Mouse (Mus musculus) megakaryocyte, embryonic 14.5 days (primary cell): ENCODE data around the gene Rps6kc1. TPM values are rescaled to one million over a fixed set of nuclear protein-coding genes. Genes with fewer than 3 reads are reported as not detected.
A peak's percentile ranks its signal among the peaks of the same experiment; 100 is the strongest.

Source experiments
- H3K27me3 ChIP-seq: replicated peaks from 2 replicates; pipeline ENCODE3; 2012; ENCODE audit warnings: inconsistent platforms
- H3K36me3 ChIP-seq: replicated peaks from 2 replicates; pipeline ENCODE3; 2012; ENCODE audit warnings: low read length, inconsistent platforms, mixed read lengths
- H3K4me1 ChIP-seq: 2 replicates; pipeline ENCODE4 v1.6.1; 2012; ENCODE audit warnings: inconsistent platforms
- H3K4me3 ChIP-seq: replicated peaks from 2 replicates; pipeline ENCODE3; 2012; ENCODE audit warnings: moderate library complexity, mild to moderate bottlenecking, inconsistent platforms
- H3K9me3 ChIP-seq: 2 replicates; pipeline ENCODE4 v1.6.1; 2012; ENCODE audit warnings: inconsistent platforms
- FLI1 ChIP-seq: IDR thresholded peaks from 2 replicates; pipeline ENCODE4 v1.6.1; 2012; ENCODE audit warnings: low read length, inconsistent platforms, mixed read lengths
- GATA1 ChIP-seq: IDR thresholded peaks from 3 replicates; pipeline ENCODE4 v1.6.1; 2012; ENCODE audit warnings: mixed read lengths, low read length, inconsistent platforms, borderline replicate concordance
- polyA plus RNA-seq: library from polyadenylated mRNA; stranded (reverse); fragments of >175 nt; gene quantifications from 2 replicates; pipeline ENCODE4 v1.2.3, GENCODE M21; 2012; ENCODE audit warnings: low replicate concordance; ENCODE audit not compliant: insufficient read depth

The Rps6kc1 gene
- polyA plus RNA-seq, 1 experiment: 5.9 TPM

DNA sequence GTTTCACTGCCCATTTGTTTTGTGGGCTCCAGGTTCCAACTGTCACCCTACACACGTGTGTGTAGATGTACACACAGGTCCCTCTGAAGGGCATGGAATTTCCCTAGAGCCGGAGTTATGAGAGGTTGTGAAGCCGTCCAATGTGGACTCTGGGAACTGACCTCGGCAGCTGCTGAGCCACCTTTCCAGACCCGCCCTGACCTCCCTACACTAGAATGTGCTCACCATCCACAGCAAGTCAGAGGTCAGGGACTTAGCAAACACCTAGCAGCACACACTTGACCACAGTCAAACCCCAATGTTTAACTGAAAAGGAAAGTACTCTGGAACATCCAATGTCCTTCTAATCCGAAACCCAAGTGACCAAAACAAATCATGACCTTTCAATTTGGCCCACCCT, 30.9 kb downstream of the Rps6kc1 start:
- no peaks in the 10 kb centered on the region for H3K9me3 ChIP-seq
- no peak overlapping the region for H3K4me3 ChIP-seq
- TF ChIP-seq GATA1: no peak
- no peak for TF ChIP-seq FLI1
- H3K36me3 ChIP-seq: peaks cover 89% of the 10 kb centered on the region
- H3K27me3 ChIP-seq: no peaks in the 10 kb centered on the region
- peaks cover 67% of the 10 kb centered on the region for H3K4me1 ChIP-seq

DNA sequence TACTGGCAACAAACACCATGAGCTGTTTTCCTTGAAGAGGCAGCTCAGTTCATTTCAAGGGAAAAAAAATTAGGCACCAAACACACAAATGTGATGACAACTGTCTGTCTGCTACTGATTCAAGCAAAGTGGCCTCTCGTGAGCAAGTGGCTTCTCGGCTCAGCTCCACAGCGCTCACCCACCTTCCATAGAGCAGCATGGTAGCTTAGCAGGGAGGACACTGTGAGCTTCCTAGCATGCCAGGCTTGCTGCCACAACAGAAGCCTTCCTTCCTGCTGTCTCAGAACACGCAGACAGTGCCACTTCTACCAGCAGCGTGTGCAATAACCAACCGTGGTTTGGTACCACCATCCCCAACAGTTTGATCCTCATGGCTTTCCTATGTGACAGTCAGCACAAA, 35.8 kb downstream of the Rps6kc1 start:
- Histone ChIP-seq H3K27me3 (no peaks in the 10 kb centered on the region), H3K4me3 (peak overlapping the region; percentile 76), H3K9me3 (no peaks in the 10 kb centered on the region), H3K4me1 (peaks cover 96% of the 10 kb centered on the region), H3K36me3 (peaks cover 80% of the 10 kb centered on the region)
- TF ChIP-seq GATA1 (no peak), FLI1 (no peak)

DNA sequence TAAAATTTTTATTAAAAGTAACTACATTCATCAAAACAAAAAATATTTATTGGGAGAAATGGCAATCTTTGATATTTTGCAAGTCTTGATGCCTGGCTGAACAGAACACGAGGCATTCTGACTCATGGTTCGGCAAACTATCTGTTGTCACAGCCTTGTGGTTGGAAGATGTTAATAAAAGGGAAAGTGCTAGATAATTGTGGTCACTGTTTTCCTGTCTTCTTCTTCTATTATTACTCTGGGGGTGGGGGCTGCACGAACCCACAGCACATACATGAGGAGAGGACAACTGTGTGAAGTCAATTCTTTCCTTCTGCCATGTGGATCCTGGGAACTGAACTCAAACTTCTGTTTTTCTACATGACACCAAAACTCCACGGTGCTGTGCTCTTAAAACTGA, 36.5 kb downstream of the Rps6kc1 start:
- no peaks in the 10 kb centered on the region for H3K27me3 ChIP-seq
- H3K9me3 ChIP-seq: no peaks in the 10 kb centered on the region
- H3K4me3 ChIP-seq: no peak overlapping the region
- peaks cover 78% of the 10 kb centered on the region for H3K36me3 ChIP-seq
- TF ChIP-seq GATA1 (no peak), FLI1 (no peak)
- H3K4me1 ChIP-seq: peaks cover 96% of the 10 kb centered on the region

- peaks cover 76% of the 10 kb centered on the region for H3K36me3 ChIP-seq
- no peak overlapping the region for H3K4me3 ChIP-seq
- peaks cover 93% of the 10 kb centered on the region for H3K4me1 ChIP-seq
- TF ChIP-seq GATA1 (no peak), FLI1 (no peak)
- no peaks in the 10 kb centered on the region for H3K27me3 ChIP-seq
- no peaks in the 10 kb centered on the region for H3K9me3 ChIP-seq
These were observed 40.5 kb downstream of the Rps6kc1 start for GRCm38 (mm10) chr1:190871068-190871467.

DNA sequence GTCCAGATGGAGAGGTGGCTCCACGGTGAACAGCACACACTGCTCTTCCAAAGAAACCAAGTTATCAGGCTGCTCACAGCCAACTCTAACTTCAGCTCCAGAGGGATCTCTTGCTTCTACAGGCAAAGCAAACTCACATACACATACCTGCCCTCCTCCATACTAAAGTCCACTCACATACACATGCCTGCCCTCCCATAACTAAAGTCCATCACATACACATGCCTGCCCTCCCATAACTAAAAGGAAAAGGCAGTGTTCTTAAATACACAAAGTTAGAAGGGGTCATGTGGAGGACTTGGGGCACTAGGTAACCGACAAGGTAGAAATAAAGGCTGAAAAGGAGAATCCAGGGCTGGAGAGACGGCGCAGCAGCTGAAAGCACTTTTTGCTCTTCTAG, 41.6 kb downstream of the Rps6kc1 start:
- peaks cover 93% of the 10 kb centered on the region for H3K4me1 ChIP-seq
- TF ChIP-seq GATA1 (no peak), FLI1 (no peak)
- H3K4me3 ChIP-seq: no peak overlapping the region
- H3K9me3 ChIP-seq: no peaks in the 10 kb centered on the region
- no peaks in the 10 kb centered on the region for H3K27me3 ChIP-seq
- peaks cover 78% of the 10 kb centered on the region for H3K36me3 ChIP-seq

DNA sequence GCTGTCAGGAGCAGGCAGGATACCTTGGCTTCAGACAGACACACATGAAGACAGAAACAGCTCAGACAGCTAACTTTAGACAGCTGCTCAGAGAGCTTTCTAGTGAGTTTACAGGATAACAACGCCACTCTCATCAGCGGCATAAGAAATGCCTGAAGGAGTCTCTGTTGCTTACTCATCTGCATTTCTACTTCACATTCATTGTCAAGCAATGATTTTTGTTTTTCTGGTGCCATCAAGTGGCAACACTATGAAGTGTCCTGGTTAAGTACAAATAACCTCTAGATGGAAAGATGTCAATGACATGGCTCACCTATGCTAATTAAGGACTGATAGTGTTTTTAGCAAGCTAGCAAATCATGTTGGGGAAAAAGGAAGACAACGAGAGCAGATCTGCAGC, 42.8 kb downstream of the Rps6kc1 start:
- H3K36me3 ChIP-seq: peaks cover 82% of the 10 kb centered on the region
- no peak for TF ChIP-seq FLI1
- no peak for TF ChIP-seq GATA1

DNA sequence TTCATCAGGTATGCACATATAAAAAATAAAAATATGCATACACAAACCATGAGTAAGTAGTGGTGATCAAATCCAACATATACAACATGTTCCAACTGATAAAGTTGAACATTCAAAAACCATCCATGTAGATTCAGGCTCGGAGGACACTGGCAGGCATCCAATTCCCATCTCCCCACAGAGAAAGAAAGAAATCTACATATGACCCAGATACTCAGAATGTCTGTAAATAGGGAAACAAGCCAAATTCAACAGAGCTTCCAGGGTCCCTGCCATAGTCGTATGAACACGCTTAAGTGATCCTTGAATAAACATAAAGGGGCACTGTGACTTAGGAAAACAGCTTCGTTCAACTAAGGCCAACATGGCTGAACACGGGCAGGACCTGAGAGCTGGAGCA, 49.9 kb downstream of the Rps6kc1 start:
- Histone ChIP-seq H3K4me3 (no peak overlapping the region), H3K9me3 (no peaks in the 10 kb centered on the region), H3K27me3 (no peaks in the 10 kb centered on the region), H3K4me1 (peaks cover 94% of the 10 kb centered on the region), H3K36me3 (peaks cover 75% of the 10 kb centered on the region)
- no peak for TF ChIP-seq GATA1
- TF ChIP-seq FLI1: no peak

More for the DNA sequence above, 42.8 kb downstream of the Rps6kc1 start:
- H3K27me3 ChIP-seq: no peaks in the 10 kb centered on the region
- H3K4me1 ChIP-seq: peaks cover 91% of the 10 kb centered on the region
- no peaks in the 10 kb centered on the region for H3K9me3 ChIP-seq
- H3K4me3 ChIP-seq: peak overlapping the region; percentile 48

DNA sequence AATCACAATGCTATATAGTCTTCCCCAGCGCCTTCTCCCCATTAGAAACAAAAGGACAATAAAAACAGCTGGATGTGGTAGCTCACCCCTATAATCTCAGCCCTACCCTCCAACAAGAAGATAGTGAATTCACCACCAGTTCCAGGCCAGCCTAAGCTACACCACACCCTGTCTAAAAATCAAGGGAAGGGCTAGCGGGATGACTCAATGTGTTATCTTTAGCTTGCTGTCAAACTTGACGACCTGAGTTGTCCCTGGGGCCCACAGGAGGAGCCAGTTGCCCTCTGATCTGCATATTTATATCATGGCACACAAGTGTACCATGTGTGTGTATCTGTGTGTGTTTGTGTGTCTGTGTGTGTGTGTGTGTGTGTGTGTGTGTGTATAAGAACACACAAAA, 57.1 kb downstream of the Rps6kc1 start:
- Histone ChIP-seq H3K4me1 (peaks cover 85% of the 10 kb centered on the region), H3K4me3 (no peak overlapping the region), H3K27me3 (no peaks in the 10 kb centered on the region), H3K36me3 (peaks cover 56% of the 10 kb centered on the region), H3K9me3 (no peaks in the 10 kb centered on the region)
- TF ChIP-seq FLI1: no peak
- no peak for TF ChIP-seq GATA1

- no peak for TF ChIP-seq FLI1
- TF ChIP-seq GATA1: no peak
- Histone ChIP-seq H3K27me3 (no peaks in the 10 kb centered on the region), H3K9me3 (no peaks in the 10 kb centered on the region)
These were observed 62.3 kb downstream of the Rps6kc1 start for GRCm38 (mm10) chr1:190849162-190849865.

GRCm38 (mm10) chr1:190848676-190849075, 62.9 kb downstream of the Rps6kc1 start:
- no peak overlapping the region for H3K4me3 ChIP-seq
- no peaks in the 10 kb centered on the region for H3K9me3 ChIP-seq
- TF ChIP-seq FLI1: no peak
- TF ChIP-seq GATA1: no peak
- H3K27me3 ChIP-seq: no peaks in the 10 kb centered on the region
- peaks cover 32% of the 10 kb centered on the region for H3K36me3 ChIP-seq
- peaks cover 92% of the 10 kb centered on the region for H3K4me1 ChIP-seq

More at GRCm38 (mm10) chr1:190849162-190849865, 62.3 kb downstream of the Rps6kc1 start:
- peaks cover 92% of the 10 kb centered on the region for H3K4me1 ChIP-seq
- H3K4me3 ChIP-seq: no peak overlapping the region
- H3K36me3 ChIP-seq: peaks cover 32% of the 10 kb centered on the region

DNA sequence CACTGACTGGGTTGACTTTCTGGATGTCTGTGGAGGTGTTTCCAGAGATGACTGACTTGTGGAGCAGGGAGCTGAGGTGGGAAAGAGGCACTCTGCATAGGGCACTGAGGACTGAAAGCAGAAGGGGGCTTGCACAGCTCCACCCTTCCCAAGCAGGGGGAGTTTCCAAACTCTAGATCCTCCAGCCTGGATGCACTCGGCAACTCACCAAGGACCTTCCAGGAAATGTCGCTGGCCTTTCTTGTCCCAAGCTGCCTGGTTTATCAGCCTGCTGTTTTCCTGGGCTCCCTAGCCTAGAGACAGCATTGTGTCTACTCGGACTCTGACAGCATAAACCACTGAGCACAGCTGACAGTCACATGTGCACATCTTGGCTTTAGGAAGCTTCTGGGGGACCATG, 64.6 kb downstream of the Rps6kc1 start:
- peak overlapping the region; percentile 78 for H3K4me3 ChIP-seq
- no peak for TF ChIP-seq FLI1
- TF ChIP-seq GATA1: no peak
- H3K9me3 ChIP-seq: no peaks in the 10 kb centered on the region
- H3K27me3 ChIP-seq: no peaks in the 10 kb centered on the region
- peaks cover 43% of the 10 kb centered on the region for H3K36me3 ChIP-seq
- peaks cover 92% of the 10 kb centered on the region for H3K4me1 ChIP-seq
